Mouse (Mus musculus): Measurements from ENCODE around the gene Sirt7.

Gene Sirt7

DNA sequence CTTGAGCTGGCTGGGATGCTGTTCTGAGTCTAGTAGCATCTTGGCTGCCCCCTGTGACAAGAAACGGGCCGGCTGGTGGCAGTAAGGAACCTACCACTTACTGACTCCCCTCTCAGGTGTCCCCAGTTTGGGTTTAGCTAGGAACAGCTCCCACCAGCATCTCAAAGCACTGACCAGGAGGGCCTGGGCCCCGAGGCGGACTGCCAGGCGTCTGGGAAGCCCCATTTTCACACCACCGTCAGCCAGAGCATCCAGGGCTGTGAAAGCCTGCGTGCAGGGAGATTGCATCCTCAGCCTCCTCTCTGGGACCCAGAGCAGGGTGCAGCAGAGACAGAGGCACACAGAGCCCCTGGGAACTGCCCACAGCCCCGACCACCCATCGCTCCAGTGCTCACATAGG is 16.2 kb upstream of the Sirt7 start:
- in situ Hi-C loops (cut with MboI, MseI), result no loop called here

- in situ Hi-C loops (cut with MboI, MseI), result no loop called here
Measured at GRCm38 (mm10) chr11:120634810-120635209, 9.8 kb upstream of the Sirt7 start.

DNA sequence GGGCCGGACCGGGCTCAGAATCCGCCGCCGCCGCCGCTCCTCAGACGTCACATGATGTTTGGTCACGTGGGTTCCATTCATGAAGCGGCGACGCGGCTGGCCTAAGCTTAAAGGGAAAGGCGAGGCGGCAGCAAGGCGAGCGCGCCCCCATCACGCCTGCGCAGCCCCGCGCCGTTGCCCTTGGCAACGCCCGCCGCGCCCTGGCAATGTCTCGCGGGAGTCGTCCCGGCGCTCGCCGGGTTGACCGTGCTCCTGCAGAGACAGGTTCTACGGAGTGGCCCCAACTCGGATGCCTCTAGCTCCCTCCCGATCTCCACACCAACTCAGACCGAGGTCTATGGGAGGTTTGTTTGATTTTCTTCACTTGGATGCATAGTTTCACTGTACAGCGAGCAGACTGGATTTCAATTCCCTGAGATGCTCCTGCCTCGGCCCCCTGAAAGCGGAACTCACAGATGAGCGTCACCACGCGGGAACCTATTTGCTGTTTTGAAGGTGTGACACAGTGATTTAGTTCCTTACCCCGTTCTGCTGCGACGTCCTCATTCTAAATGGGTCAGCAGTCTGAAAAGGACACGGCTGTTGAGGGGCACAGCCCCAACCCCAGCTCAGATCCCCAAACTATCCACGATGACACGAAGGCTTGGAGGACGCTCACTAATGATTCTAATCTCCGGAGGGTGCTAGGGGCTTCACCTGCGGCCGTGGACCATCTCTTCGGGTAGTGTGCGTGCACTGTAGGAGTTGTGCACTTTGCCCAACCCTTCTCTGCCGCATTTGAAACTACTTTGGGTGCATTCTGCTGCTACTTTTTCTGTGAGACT is 8.7 kb upstream of the Sirt7 start, which contains the start of gene Mafg:
Gene Mafg (minus strand): TSS at position 81 of the 824 bp plus-strand sequence.
- in situ Hi-C loops (cut with MboI, MseI), result no loop called here

- in situ Hi-C loops (cut with MboI, MseI), result no loop called here
Measured at GRCm38 (mm10) chr11:120632559-120633519, 7.8 kb upstream of the Sirt7 start.

- in situ Hi-C loops (cut with MboI, MseI), result no loop called here
Measured at GRCm38 (mm10) chr11:120631726-120632448, 6.8 kb upstream of the Sirt7 start.

GRCm38 (mm10) chr11:120630881-120631725 is 6.1 kb upstream of the Sirt7 start:
- in situ Hi-C loops (cut with MboI, MseI), result no loop called here

DNA sequence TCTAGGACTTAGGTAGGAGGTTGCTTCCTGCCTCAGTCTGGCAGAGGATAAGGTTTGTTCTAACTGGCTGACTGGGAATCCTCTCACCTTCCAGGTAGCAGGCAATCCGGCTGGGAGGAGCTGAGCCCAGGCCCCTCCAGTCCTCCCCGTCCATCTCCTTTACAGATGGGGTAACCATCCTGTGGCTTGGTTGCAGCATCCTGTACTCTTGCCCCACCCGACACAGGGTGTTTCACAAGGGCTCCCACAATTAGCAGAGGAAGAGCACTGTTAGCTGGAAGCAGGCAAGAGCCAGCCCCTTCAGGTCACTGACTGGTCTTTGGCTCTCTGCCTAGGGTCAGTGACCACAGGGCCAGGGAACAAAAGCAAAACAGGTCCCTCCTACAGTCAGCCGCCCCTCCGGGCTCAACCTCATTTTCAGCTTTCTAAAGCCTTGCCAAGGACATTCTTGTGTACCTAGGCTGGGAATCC is 5.4 kb upstream of the Sirt7 start:
- in situ Hi-C loops (cut with MboI, MseI), result no loop called here

- in situ Hi-C loops (cut with MboI, MseI), result loop anchor here (10.0 kb wide), 1 partner anchor 85 kb away; the partner anchor contains the start of genes Cenpx and Lrrc45
Measured at GRCm38 (mm10) chr11:120629911-120630310, 4.9 kb upstream of the Sirt7 start.

- in situ Hi-C loops (cut with MboI, MseI), result loop anchor here (10.0 kb wide), 1 partner anchor 85 kb away; the partner anchor contains the start of genes Cenpx and Lrrc45
Measured at GRCm38 (mm10) chr11:120629341-120629730, 4.3 kb upstream of the Sirt7 start.

DNA sequence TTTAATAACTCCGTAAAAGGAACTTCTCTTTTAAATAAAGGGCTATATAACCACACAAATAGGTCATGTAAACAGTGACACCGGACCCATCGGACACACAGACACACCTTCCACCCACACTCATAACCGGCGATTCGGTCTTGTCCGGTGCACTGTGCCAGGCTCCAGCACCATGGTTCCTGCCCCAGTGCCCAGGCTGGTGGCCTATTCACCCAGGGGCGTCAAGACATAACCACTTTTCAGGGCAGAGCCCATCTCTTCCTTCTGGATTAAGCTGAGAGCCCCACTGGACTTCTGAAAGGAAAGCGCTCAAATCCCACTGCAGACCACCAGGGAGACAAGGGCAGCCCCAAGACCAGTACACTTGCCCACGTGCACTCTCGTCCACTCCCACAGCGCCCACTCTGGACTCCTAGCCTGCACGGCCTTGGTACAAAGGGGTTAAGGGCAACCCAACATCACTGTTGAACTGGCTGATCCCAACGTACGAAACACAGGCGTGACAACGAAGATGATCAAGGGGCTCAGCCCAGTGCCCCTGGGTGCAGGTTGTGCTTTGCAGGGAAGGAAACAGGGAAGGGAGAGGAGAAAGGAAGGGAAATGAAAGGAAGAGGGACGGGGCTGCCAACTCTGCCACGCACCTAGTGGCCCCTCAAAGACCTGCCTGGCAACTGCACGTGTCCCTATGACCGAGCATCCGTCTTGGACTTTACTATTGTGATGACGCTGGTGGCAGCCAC is 3.7 kb upstream of the Sirt7 start:
- in situ Hi-C loops (cut with MboI, MseI), result loop anchor here (10.0 kb wide), 1 partner anchor 86 kb away; the partner anchor contains the start of genes Cenpx and Lrrc45

GRCm38 (mm10) chr11:120627468-120628300 is 2.6 kb upstream of the Sirt7 start:
- in situ Hi-C loops (cut with MboI, MseI), result loop anchor here (10.0 kb wide), 1 partner anchor 87 kb away; the partner anchor contains the start of genes Cenpx and Lrrc45

GRCm38 (mm10) chr11:120626785-120627467 is 1.9 kb upstream of the Sirt7 start:
- in situ Hi-C loops (cut with MboI, MseI), result loop anchor here (10.0 kb wide), 1 partner anchor 88 kb away; the partner anchor contains the start of genes Cenpx and Lrrc45

DNA sequence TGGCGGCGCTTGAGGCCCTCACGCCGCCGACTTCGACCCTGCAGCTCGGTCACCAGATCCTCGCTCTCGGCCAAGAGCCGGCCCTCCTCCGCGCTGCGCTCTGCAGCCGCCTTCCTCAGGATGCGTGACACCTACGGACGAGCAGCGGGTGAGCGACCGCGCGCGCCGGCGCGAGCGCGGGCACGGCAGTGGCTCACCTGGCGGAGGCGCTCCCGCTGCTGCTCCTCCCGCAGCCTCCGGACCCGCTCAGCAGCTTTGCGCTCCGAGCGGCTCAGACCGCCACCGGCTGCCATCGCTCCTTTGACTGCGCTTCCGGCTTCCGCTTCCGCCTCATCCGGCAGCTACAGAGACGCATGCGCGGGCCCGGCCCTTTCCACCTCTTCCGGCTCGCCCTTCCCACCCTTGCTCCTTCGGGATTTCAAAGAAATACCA is 344 bp downstream of the Sirt7 start:
- in situ Hi-C loops (cut with MboI, MseI), result loop anchor here (10.0 kb wide), 1 partner anchor 90 kb away; the partner anchor contains the start of genes Cenpx and Lrrc45

DNA sequence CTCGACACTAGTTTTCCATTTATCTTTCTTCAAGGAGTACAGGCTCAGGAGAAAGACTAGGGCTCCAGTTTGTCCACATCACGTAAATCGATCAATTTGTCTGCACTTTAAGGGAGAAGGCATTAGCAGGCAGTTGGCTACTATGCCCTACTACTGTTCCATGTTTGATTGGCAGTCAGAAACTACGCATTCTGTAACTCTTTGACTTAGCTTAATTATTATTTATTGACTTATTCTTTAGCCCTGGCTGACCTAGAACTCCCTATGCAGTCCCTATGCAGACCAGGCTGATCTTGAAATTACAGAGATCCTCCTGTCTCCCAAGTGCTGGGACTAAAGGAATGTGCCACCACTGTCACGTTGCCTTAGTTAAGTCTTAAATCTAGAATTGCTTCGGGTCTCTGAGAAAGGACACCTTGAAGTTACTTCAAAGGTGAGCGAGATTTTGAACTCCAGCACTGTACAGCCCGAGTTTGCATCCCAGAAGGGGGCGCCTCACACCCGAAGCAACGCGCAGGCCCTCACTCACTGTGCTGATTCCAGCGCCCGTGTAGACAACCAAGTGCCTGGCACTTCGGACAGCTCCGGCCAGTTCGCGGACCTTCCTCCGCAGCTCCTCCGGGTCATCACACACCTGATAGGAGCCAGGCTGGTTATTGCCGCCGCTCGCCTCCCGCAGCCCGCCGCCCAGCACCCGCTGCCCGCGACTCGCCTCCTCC is 920 bp downstream of the Sirt7 start:
- in situ Hi-C loops (cut with MboI, MseI), result loop anchor here (10.0 kb wide), 1 partner anchor 91 kb away; the partner anchor contains the start of genes Cenpx and Lrrc45

- in situ Hi-C loops (cut with MboI, MseI), result loop anchor here (10.0 kb wide), 1 partner anchor 92 kb away; the partner anchor contains the start of genes Cenpx and Lrrc45
Measured at GRCm38 (mm10) chr11:120622805-120623204, 2.2 kb downstream of the Sirt7 start.

DNA sequence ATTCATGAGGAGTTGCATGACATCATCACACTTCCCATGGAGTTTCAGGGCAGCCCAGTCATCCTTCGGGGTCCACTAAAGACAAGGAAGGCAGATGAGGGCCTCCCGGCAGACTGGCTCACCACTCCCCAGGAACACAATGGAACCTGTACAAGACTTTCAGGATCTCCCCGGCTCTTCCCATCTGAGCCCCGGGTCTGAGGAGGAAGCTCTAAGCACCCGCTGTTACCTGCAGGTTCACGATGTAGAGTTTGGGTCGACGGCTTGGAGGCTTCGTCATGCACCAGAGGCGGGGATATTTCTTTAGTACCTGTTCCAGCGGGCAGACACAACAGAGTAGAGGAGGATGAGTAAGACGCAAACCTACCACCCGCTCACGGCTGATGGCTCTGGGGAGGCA is 4.8 kb downstream of the Sirt7 start:
- in situ Hi-C loops (cut with MboI, MseI), result loop anchor here (10.0 kb wide), 1 partner anchor 95 kb away; the partner anchor contains the start of genes Cenpx and Lrrc45

Data from T-helper 2 cell (primary cell).